Mouse (Mus musculus) left cerebral cortex, adult 8-10 months (tissue): Measurements from ENCODE around the gene Cx3cr1. TPM values are rescaled to one million over a fixed set of nuclear protein-coding genes. Genes with fewer than 3 reads are reported as not detected.
A peak's percentile ranks its signal among the peaks of the same experiment; 100 is the strongest.

Experiments
- DNase-seq, 2 experiments: peaks; one replicate each; pipeline ENCODE4 v3.0.0; 2022; ENCODE audit warnings: low spot score in 2 of 2
- total RNA-seq, 4 experiments: library from RNA; stranded (reverse); gene quantifications; 2 replicates each; pipeline ENCODE4 v1.2.4; 2022

Cx3cr1 gene
- total RNA-seq, 4 experiments from 2014 or later: 33.1 to 69.0 (median 47.4) TPM

DNA sequence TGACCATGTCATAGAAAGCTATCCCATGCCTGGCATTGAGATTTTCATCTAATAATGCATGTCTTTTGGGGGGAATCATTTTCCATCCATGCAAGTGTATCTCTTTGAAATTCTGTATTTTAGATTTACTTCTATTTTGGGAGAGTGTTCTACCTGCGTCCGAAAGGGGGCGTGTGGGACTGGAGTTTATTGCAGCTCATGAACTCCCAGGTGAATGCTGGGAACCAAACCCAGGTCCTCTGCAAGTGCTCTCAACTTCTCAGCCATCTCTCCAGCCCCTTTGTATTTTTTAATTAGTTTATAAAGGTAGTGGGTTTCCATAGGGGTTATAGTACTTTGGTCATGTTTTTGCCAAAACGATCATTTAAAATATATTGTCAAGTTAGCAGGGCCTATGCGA lies 175.8 kb downstream of the Cx3cr1 start:
- DNase-seq: no peak

DNA sequence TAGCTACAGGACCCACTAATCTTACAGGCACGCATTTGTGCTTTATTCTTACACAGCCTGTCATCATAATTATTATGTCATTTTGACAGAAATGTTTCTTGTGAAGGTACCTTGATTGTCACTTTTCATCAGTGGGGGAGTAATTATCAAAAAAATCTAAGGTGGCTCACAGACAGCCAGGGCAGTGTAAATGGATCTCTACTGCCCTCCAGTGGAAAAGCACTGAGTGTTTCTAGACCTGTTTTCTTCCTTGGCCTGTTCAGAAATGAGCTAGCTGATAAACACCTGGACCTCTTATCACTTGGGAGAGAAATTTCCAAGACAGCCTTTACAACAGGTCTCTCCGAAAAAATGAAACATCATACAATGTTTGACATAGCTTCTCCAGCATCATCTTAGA lies 179.0 kb downstream of the Cx3cr1 start:
- peak in 1 of 2 experiments; percentile 7 for DNase-seq

DNA sequence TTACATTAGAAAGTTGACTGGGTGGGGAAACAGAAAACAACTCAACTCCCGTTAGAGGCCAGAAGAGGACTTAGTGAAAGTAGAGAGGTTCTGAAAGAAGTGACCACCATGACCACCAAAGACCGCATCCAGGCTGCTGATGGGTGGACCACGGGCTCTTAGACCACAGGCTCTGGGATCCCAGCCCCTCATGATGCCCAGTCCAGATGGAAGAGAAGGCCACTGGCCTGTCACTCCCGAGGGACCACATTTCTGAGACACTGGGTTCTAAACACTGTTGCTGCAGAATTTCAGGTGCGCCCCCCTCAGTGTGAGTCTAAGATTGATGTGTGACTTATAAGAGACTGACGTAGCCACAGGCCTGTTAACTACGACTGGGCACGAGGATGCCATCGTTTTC lies 180.2 kb downstream of the Cx3cr1 start:
- DNase-seq: peak in 1 of 2 experiments; percentile 3

DNA sequence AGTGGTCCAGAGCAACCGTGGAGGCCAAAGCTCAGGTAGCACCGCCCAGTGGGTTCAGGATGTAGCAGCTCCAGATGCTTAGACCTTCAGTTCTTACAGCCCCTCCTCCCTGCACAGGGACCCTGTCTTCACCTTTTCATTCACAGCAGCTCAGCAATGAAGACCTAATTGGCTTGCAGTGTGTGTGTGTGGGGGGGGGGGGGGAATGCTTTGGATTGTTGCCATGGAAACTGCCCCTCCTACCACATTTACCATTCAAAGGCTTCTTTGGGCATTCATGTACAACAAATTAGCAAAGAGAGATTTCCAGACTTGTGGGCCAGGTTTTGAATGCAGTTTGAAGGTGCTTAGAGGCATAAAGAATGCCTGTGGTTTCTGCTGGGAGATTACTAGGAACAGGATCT lies 180.8 kb downstream of the Cx3cr1 start:
- DNase-seq: peak in 1 of 2 experiments; percentile 3

DNA sequence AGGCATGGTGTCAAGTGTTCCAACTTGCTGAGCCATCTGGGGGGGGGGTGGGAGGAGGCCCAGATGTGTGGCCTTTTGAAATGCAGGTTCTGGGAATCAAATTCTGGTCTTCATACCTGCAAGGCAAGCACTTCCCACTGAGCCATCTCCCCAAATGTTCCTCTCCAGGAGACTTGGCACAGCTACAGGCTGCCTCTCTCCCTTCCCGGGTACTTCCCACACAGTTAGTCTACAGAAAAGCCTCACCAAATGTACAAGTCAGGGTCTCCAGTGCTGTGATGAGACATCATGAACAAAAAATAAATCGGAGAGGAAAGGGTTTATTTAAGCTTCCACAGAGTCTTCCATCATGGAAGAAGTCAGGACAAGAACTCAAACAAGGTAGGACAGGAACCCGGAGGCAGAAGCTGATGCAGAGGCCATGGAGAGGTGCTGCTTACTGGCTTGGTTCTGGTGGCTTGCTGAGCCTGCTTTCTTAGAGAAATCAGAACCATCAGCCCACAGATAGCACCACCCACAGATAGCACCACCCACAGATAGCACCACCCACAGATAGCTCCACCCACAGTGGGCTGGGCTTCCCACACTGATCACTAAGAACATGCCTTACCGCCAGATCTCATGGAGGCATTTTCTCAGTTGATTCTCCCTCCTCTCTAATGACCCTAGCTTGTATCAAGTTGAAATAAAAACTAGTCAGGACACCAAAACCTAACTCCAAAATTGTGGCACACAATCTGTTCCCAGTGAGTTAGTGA lies 182.4 kb downstream of the Cx3cr1 start:
- DNase-seq: peak in 1 of 2 experiments; percentile 8

DNA sequence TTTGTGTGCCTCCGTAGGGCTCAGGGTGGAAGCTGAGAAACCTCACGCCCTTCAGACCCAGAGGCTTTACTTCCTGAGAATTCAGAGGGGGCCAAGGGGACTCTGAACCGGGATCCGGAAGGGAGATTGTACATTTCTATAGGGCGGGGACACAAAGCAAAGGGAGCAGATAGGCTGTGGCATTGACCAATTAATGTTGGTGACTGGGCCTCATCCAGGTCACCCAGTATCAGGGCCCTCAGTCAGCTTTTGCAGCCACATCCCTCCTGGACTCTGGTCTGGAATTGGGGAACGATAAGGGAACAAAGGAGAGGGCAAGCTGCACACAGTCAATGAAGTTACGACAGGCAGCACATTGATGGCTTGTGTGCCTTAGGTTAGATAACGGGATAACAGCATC lies 215.5 kb downstream of the Cx3cr1 start:
- DNase-seq: no peak

DNA sequence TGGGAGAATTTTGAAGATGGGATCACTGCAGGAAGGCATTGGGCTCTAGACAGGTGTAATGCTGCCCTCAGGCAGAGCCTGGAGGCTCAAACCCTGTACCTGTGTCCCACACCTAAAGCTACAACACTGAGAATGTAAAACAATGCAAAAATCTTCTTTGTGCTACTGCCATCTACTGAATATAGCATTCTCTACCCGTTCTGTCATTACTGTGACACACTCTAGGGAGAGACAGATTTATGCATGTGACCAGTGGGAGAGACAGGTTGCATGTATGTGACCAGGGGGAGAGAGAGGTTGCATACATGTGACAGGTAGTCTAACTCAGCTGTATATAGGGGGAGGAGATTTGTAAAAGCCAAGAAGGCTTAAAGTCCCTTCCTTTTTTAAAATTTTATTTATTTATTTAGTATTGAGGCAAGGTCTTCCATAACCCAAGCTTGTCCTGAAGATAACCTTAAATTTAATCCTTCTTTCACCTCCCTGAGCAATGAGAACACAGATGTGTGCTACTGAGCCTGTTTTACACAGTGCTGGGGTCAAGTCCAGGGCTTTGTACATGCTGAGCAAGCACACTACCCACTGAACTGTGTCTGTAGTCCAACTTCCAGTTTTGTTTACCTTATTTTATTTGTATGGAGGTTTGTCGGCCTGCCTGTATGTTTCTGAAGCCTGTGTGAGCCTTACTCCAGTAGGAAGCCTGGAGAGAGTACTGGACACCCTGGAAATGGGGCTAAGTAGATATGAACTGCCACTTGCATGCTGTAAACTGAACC lies 216.4 kb downstream of the Cx3cr1 start:
- DNase-seq: no peak

DNA sequence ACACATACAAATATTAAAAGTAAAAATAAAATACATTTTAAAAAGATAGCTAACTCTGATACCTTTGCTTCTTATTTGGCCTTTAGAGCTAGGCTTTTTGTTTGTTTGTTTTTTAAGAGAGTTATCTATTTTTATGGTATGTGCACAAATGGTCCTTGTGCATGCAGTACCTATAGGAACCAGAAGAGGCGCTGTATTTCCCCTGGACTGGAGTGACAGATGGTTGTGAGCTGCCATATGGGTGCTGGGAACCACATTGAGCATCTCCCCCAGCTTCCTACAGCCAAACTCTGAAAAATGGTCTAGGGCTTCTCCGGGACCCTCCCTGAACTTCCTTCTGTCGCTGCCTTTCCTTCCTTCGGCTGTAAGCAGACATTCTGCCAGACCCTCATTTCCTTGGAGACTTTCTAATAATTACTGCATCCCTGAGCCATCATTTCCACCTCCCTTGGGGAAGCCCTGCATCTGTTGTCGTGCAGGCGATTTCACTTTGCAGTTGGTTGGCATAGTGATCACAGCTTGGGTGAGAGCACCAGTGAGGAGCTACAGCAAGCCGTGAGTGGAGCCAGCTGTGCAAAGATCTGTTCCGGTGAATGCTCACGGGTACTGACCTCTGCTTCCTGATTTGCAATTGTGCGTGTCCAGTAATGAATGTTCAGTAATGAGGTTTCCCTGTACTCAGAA lies 217.2 kb downstream of the Cx3cr1 start:
- DNase-seq: no peak

Other genes starting within 250 kb of the Cx3cr1 start
- under 1 TPM; 0.15 to 0.27 (median 0.16) TPM for gene Scn11a, start 244.4 kb downstream of the Cx3cr1 start, total RNA-seq
- gene Wdr48, start 175.0 kb downstream of the Cx3cr1 start, total RNA-seq: 10 to 100 TPM; 71.9 to 79.6 (median 78.1) TPM
- gene Gorasp1, start 132.3 kb downstream of the Cx3cr1 start, total RNA-seq: 10 to 100 TPM; 32.8 to 40.9 (median 36.8) TPM
- 1 to 10 TPM in 1 of 4 experiments, under 1 TPM in 3; 0.70 to 1.2 (median 0.81) TPM for gene Ttc21a, start 132.3 kb downstream of the Cx3cr1 start, total RNA-seq
- 10 to 100 TPM; 13.4 to 25.5 (median 14.7) TPM for gene Csrnp1, start 85.2 kb downstream of the Cx3cr1 start, total RNA-seq
- under 1 TPM; 0.07 to 0.51 (median 0.31) TPM for gene Xirp1, start 46.3 kb downstream of the Cx3cr1 start, total RNA-seq
- not detected for gene Ccr8, start 22.2 kb upstream of the Cx3cr1 start, total RNA-seq
- 10 to 100 TPM; 21.0 to 24.1 (median 22.5) TPM for gene Slc25a38, start 40.5 kb upstream of the Cx3cr1 start, total RNA-seq
- 100 to 1,000 TPM; 420 to 493 (median 451) TPM for gene Rpsa, start 57.8 kb upstream of the Cx3cr1 start, total RNA-seq
- 100 to 1,000 TPM; 408 to 480 (median 458) TPM for gene Mobp, start 79.8 kb upstream of the Cx3cr1 start, total RNA-seq
- gene Myrip, start 231.6 kb upstream of the Cx3cr1 start, total RNA-seq: 10 to 100 TPM; 63.9 to 73.0 (median 68.2) TPM